Mouse (Mus musculus) T-helper 1 cell (primary cell): ENCODE results near the gene Cyyr1.
"Not testable (repeated sequence)": the region's sequence is repeated elsewhere in the genome, so short reads cannot be mapped to it uniquely, and the experiment has no call there.

Experiments used
- in situ Hi-C: fragments of 300-600 bp; cut with MboI, MseI; formaldehyde crosslinking; loops from one replicate; pipeline ENCODE4 v1.15.1; 2025; ENCODE audit warnings: high pct_unique_total_duplicates

The Cyyr1 gene

DNA sequence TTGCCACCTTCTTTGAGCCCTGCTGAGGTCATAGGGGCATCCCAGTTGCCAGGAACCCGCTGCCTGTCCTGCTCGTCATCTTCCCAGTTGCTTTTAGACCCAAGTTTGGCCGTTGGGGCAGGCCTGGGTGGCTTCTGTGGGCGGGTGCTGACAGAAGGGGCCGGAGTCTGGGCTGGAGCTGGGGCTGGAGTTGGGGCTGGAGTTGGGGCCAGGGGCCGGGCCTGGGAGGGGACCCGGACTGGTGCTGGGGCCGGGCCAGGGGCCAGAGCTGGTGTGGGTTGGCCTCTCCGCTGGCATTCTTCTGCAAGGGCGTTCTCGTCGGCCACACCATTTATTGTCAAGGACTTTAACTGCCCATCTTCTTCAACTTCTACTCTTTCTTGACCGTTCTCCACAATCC lies at the start of gene Cyyr1:
Gene Cyyr1 (minus strand): TSS at position 101 of the 400 bp plus-strand sequence.
- in situ Hi-C loops = not testable (repeated sequence)

DNA sequence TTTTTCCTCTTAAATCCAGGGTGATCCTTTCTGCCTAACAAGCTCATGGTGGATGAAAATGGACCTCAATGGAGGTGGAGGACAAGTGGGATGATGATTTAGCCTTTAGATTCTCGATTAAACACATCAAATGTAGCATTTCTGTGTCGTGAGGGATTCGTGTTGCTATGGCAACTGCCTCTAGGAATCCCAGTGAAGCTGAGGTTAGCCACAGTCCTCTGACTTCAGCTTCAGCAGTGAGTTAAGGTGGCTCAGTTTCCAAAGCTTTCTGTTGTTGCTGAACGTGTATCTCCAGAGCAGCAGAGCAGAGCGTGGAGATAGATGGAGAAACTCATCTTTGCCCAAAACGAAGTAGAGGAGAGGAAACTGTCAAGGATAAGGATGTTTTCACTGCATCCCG lies 35.6 kb upstream of the Cyyr1 start:
- in situ Hi-C loops = no loop called here

DNA sequence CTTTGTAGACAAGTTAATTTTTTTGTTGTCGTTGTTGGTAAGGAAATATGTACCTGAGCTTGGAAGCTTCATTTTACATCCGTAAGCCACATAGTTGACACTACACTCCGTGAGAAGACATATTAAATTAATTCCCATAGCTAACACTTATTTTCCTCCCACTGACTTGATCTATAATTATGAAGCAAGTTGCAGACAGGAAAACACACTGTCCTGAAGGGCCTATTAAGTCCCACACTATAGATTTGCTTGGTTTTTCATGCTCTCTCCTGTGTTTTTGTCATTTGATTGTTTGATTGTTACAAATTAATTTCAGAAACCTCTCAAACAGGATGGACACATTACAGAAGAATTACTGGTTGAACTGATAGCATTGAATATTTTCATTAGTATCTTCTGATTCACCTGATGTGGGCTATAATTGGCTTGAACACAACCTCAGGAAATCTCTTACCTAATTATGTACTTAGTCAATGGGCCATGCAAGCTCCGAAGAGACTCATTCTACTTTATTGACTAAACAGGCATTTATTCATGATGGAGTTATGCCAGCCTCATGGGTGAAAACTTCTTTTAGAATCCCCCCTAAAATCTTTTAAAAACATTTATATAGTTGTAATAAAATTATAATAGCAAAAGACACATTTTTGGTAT lies 34.5 kb upstream of the Cyyr1 start:
- in situ Hi-C loops = no loop called here

DNA sequence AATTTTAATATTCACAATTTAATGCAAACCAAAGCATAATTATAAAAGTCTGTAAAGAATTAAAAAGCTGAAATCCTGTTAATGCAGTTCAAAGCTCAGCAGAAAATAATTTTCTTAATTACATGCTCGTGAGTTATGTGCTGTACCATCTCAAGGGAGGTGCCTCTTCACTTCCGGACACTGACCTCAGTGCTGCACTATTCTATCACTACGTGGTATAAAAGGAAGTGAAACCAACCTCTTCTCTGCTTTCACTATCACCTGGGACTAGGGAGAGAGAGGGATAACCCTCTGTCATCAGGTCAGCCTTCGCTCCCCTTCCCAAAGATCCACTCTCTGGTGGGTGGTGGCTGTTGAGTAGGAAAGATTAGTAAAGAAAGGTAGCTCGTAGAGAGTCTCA lies 13.3 kb upstream of the Cyyr1 start:
- in situ Hi-C loops = no loop called here

DNA sequence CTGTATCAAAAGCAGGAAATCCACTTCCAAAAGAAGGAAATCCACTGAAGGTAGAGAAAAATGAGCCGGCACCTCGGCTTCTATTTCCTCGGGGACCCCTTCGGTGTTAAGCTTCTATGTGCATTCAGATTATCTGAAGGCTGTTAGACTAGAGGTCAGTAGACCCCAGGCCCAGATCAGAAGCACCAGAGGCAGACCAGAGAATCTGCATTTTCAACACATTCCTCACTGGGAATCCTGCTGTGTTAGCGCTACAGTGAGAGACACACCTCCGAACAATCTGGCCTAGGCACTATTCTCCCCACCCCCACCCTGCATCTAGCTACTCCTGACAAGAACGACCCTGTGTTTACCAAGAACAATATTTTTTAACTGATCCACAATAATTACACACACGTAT lies 641 bp upstream of the Cyyr1 start:
- in situ Hi-C loops = no loop called here

DNA sequence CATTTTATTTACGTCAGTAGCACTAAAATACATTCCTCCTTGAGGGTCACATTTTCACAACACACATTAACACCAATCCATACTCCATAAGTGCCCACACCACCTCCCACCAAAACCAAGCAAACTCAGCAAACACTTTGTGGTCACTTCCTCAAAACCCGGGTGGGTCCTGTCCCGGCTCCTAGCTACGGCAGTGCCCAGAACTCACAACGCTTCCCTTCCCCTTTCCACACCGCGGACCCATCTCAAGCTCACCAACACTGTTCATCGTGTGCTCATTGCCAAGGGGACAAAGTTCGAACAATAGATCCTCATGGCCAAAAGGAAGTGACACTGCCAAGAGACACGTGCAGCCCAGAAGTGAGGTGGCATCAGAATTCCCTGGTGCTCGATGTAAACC lies 1.2 kb downstream of the Cyyr1 start:
- in situ Hi-C loops = not testable (repeated sequence)

DNA sequence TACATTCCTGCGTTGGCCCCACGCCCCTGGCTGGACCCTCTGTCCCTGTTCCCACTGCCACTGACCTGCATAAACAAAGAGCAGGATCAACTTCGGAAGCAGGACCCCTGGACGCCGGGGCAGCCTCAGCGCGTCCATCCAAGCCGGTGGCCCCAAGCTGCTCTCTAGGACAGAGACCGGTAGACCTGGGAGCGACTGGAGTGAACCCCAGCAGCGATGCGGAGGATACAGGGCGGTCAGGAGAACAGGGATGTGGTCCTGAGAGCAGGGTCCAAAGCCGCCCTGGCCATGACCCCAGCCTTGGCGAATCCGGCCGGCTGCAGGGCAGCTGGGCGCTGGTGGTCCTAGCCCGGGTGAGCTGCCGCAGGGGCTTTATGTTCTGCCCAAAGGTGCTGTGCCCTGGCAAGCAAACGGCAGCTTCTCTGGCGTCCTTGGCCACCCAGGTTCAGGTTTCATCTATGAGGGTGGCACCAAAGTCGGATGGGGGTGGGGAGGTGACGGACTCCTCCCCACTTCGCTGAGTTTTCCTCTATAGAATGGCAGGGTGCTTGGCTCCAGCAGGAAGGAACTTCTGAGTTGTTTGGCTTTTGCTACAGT lies 3.1 kb downstream of the Cyyr1 start:
- in situ Hi-C loops = no loop called here

DNA sequence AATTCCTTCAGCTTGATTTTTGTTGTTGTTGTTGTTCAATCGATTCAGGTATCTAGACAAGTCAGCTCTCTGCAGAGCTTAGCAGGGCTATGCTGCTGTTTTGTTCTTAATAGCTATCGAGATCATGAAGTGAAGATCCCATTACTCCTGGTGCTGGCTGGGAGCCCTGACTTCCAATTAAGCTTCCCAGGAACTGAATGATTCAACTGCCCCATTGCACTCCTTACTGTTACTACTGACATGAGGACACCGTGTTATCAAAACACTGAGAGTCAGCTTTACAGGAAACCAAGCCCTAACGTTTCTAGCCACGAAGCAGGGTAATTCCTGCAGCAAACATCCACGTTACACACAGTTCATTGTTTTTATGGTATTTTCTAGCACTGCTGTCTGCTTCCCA lies 6.7 kb downstream of the Cyyr1 start:
- in situ Hi-C loops = no loop called here

DNA sequence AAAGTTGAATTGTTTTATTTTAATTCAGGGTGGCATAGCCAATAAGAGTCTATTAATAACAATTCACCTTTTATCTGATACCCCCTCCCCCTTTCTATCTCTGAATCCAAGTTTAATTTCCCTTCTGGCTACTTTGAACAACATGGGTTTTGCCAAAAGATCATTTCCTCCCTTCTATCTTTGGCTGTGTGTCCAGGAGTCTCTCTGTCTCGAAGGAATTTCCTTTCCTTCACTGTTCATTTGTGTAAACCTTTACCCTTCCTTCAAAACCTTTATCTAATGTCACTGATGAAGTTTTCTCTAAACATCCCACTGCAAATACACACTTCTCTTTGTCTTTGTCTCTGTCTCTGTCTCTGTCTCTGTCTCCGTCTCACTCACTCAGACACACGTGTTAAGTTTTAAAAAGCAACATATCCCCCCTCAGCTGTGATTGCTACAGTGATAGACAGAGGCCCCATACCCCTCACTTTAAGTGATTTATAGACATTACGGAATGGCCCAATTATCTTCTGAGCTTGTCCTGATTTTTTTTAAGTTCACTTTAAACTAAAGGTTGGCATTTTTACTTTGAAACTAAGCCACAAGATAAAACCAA lies 11.4 kb downstream of the Cyyr1 start:
- in situ Hi-C loops = no loop called here

DNA sequence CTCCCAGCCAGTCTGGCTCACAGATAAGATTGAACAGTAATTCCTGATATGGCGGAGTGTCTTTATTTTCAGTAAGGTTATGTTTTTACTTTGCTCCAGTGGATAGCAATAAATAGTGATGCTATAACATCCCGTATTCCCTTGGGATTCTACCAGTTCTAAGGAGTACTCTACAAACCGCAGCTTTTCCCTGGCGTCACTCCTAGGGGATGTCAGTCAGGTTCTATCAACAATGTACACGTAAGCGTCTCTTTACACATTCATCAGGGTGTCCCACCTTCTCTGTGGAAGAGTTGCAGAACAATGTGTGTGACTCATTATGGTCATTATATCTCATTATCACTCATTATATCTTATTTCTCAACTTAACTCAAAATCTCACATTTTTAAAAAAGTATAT lies 12.2 kb downstream of the Cyyr1 start:
- in situ Hi-C loops = no loop called here

DNA sequence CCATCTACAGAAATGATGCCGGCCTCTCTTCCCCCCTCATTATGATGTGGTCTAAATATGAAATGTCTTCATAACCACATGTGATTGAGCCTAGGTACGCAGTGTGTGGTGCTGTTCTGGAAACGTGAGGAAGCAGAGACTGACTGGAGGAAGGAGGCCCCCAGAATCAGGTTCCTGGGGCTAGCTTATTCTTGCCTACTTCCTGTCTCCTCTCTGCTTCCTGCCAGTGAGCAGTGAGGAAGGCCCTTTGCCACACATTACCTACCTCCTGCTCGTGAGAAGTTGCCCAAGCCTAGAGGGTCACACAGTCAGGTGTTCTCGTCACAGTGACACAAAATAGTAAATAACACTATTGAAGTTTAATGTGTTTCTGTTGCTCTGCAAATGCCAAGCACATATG lies 14.8 kb downstream of the Cyyr1 start:
- in situ Hi-C loops = no loop called here

DNA sequence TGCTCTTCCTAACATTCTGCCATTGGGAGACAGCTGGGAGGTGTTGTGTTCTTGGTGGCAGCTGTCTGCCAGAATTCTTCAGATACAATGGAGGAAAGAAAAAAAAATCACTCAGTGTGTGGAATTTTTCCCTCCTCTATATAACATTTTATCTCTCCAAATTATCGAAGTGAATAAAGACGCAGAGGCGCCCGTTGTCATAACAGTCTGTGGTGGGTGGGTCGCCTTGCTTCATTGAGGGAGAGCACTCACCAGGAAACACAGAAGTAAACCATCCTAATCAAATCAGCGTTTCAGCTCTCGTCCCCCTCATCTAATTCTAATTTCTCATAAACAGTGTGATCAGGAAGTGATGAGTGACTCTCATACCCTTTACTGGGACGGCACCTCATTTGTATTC lies 17.1 kb downstream of the Cyyr1 start:
- in situ Hi-C loops = no loop called here

DNA sequence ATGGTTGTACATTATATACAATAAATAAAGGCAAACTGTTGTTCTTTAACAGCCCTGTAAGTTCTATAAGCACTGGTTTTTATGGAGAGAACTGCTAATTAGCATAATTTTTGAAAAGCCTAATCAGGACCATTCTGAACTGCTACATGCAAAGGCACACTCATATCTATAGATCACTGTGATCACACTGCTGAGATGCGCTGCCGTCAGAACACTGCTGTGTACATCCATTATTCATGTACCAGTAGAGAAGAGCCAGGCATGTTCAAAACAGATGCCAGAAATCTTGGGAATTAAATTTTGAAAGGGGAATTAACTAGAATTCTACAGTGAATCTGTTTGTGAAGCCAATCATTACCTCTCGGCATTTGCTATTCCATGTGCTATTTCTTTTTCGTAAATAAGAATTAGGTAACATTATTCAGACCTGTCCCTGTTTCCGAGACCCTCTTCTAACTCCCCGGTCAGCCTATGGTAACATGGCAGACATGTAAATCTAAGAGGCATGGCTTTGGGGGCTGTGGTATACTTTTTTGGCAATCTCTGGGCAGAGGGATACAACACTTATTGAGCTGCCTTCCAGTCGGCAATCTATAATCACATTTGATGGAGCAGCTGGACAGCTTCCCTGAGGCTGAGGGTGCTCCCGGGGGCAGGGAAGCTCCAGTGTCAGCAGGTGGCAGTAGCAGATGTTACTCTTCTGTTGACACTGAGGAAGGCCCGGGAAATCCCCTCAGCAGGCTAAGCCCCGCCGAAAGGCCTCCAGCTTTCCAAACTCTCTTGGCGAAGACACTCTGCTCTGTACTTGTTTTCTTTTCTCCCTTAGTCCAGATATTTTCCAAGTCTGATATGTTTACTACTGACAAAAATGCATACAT lies 25.2 kb downstream of the Cyyr1 start:
- in situ Hi-C loops = no loop called here

DNA sequence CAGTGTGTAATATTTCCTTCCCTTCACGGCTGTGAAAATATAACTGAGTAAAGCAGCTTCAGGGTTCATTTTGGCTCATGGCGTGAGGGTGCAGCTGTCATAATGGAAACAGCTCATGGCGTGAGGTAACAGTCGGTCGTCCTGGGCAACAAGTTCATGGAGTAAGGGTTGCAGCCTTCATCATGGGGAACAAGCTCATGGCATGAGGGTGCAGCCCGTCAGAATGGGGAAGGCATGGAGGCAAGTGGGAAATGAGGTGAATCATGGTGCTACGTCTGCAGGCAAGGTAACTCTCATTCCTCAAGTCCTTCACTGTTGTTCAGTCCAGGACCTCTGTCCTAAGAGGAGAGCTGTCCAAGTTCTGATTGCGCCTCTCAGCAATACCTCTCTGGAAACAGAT lies 28.6 kb downstream of the Cyyr1 start:
- in situ Hi-C loops = no loop called here

DNA sequence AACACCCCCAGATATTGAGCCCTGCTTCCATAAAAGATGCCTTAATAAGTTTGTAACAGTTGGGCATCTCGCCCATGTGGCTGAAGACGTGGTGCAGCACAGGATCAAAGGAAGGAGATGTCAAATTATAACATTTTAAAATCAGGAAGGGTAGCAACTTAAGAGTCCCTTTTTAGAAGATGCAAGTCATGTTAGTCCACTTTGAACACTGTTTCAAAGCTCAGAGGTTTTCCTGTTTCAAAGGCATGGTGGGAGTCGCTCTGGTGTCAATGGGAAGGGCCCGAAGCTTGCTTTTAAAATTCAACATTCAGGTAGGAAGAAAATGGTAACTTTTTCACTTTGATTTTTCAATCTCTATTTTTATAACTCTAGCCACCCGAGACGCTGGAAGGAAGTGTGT lies 45.9 kb downstream of the Cyyr1 start:
- in situ Hi-C loops = no loop called here

DNA sequence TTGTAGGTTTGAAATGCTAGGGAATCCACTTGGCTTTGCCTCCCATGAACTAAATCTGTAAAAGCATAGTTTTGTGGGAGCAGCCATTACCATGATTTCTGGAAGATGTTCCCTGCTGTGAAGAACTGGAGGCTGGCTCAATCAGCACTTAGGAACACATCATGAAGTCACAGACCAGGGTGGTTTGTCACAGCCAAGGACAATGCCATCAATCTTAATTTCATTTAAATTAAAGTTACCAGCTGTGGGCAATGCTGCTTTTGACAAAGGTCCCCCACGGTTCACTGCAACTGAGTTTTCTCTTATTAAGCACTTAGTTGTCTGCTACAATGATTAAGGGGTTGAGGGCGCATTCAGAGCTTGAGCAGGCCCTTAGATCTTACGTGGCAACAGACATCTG lies 48.1 kb downstream of the Cyyr1 start:
- in situ Hi-C loops = no loop called here

DNA sequence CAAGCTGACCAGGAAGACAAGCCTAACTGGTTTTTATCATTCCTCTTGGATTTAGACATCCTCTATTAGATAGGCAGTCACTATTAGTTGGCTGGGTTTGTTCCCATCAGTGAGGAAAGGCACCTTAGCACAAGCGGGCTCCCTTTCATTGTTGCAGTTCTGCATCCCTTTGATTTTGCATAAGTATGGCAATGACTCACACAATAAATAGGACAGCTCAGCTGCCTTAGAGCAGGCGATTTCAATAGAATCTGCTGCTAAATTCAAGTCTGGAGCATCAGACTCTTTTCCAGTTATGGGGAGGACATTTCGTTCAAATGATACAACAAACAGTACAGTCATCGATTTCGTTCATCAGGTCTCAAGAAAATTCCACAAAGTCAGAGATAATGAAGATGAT lies 49.8 kb downstream of the Cyyr1 start:
- in situ Hi-C loops = no loop called here

DNA sequence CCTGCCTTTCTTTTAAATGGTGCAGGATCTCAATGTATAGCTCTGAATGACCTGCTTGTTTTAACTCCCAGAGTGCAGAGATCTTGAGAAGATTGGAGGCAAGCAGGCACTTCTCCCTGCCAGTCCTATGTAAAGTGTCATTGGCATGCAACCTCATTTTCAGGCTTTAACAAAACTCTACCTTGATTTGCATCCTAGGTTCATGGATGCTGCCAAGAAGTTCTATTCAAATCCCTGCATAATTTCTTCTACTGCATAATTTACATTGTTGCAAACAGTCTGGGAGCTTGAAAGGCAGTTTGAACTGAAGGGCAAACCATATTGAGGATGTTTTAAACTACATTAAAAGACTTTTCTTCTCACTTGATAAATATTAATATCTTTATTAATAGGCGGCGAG lies 57.4 kb downstream of the Cyyr1 start:
- in situ Hi-C loops = no loop called here

DNA sequence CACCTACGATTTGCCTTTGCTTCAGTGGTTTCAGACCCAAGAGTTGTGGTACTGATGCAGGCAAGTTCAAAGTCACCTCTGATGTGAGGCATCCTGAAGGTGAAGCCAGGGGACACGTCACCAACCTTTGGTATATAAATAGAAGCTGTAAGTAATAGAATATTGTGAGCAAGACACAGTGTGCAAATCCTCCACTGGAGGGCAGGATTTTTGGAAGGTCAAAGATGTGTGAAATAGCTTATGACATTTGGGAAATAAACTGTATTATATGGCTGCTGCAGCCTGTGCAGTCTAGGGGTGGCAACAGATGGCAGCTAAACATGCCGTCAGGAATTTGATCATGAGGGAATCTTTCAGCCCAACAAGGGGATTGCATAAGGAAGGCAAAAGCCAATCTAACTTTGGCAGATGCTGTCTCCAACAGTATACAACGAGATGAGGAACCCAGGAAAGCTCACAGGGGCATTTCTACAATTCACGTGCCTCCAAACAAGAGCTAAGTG lies 65.0 kb downstream of the Cyyr1 start:
- in situ Hi-C loops = loop anchor here (10.0 kb wide), 1 partner anchor 1957 kb away; the partner anchor contains the start of gene Rwdd2b

DNA sequence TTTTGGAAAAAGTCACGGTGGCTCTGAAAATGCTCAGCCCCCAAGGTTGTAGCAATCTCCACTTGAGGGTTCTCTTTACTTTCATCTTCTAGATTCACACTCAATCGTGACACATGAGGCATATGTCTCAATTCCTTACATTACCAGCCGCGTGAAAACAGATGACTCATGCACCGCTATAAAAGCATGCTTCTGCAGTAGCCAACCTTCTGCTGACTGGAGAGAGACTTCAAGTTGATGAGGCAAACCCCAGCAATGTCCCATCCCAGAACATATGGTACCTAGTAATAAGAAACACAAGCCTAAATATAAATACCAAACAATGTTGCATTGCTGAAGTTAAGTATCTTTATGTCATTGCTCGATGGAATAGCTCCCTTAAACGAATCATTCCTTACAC lies 65.9 kb downstream of the Cyyr1 start:
- in situ Hi-C loops = loop anchor here (10.0 kb wide), 1 partner anchor 1958 kb away; the partner anchor contains the start of gene Rwdd2b

DNA sequence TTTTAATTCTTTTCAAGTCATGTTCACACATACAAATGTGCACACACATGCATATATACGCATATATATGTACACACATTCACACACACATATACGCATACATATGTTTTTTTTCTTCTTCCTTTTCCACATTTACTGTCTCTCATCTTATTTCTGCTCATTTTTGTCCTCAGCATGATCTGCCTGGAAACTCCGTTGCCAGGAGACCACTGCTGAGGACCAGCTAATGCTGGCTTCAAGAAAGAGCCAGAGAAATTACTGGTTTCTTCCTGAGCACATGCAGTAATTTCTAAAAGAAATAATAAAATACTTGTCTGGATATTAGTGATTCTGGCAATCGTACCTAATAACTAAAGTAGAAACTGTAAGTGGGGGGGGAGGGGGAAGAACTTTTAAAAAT lies 68.6 kb downstream of the Cyyr1 start:
- in situ Hi-C loops = loop anchor here (10.0 kb wide), 1 partner anchor 1960 kb away; the partner anchor contains the start of gene Rwdd2b

DNA sequence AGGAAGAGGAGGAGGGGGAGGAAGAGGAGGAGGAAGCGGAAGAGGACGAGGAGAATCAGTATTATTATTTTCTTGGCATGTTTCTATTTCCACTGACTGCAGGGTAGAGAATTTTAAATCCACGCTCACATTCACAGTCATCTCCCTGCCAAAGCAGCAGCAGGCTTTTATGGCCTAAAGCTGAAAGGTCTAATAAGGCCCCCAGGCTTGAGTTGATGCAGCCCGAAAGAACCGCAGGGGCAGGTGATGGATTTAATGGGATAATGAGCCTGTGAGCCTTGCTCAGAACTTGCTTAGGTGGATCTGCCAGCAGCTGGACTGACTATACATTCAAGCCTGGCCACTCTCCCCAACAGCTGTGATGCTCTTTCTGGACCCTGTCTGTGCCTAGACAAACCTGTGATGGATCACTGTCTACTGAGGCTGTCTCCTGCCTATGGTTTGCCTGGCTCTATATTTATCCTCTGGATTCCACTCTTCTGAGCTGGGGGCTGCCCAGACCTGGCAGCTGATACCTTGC lies 78.6 kb downstream of the Cyyr1 start:
- in situ Hi-C loops = no loop called here
